Mouse (Mus musculus) c-Kit-positive CD71-positive TER-119-positive erythroid progenitor cells, embryonic 14.5 days (primary cell): ENCODE measurements around the gene Kctd2.
A peak's percentile ranks its signal among the peaks of the same experiment; 100 is the strongest.

Experiments used
- DNase-seq: peaks from one replicate; pipeline ENCODE4 v3.0.0-alpha.2; 2013; ENCODE audit warnings: low spot score

Kctd2 gene

DNA sequence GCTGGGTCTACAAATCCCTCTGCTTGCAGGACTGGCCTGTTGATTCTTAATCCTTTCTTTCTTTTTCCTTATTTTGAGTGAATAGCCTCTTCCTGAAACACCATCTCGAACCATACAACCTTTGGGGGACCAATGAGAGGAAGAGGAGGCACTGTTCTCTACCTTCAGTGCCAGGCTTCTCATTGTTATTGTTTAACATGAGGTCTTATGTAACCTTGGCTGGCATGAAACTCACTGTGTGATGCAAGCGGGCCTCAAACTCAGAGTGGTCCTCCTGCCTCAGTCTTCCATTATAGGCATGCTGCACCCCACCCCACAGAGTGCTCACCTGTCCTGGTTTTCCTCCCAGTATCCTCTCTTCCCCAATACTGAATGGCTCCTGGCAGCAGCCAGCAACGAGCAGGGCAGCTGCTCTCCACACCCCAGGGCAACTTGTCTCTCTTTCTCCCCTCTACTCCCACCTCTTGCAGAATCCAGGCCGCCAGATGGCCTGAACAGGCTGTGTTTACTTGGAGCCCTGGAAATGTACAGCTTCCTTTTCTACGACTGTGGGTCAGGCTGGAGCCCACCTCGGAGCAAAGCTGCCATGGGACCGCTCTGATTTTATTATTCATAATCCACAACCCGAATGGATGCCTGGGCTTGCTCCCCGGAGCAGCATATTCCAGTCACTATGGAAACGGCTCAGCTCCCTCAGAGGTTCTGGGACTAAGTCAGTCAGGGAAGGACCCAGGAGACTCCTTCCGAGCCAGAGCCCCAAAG lies 19.1 kb upstream of the Kctd2 start:
- DNase-seq: no peak

DNA sequence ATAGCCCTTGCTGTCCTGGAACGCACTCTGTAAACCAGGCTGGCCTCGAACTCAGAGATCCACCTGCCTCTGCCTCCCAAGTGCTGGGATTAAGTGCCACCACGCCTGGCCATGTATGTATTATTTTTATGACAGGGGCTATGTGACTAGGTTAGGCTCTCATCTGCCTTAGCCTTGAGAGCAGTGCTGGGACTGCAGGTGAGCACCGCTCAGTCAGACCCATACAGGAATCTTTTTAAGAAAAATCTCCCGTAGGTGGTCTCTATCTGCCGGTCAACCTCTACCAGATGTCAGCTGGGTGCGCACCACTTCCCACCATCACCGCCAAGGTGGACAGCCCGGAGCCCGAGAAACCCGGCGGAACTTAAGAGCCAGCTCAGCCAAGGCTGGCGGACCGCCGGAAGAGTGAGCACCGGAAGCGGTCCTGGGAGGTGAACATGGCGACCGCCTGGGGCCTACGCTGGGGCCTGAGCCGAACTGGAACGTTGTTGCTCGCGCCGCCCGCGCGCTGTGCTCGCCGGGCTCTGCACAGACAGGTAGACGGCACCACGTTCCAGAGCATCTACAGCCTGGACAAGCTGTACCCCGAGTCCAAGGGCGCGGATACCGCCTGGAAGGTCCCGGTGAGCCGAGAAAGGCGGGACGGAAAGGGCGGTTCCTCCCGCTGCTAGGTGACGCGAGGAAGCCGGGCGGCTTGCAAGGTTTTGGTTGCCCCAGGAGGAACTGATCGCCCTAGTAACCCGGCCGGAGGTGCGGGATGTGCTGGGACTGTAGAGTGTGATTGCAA lies 16.4 kb upstream of the Kctd2 start, which contains the start of gene Mrpl58:
Gene Mrpl58 (plus strand): TSS at position 415 of the 787 bp plus-strand sequence.
- DNase-seq: peak; percentile 78

DNA sequence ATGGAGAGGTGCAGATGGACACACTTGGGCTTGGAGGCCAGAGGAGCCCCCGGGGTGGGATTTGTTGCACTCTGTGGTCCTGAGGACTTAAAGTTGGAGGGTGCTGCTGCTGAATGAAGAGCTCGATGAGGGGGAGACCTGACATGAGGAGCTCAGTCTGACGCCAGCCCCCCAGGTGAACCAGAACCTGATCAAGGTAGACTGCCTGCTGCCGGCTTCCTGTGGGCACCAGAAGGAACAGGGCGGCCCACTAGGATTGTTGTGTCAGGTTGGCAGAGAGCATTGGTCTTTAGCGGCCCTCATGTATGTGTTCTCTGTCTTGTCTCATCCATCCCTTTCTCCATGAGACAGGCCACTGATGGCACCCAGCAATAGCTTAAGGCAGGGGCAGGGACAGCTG lies 14.2 kb upstream of the Kctd2 start:
- no peak for DNase-seq

DNA sequence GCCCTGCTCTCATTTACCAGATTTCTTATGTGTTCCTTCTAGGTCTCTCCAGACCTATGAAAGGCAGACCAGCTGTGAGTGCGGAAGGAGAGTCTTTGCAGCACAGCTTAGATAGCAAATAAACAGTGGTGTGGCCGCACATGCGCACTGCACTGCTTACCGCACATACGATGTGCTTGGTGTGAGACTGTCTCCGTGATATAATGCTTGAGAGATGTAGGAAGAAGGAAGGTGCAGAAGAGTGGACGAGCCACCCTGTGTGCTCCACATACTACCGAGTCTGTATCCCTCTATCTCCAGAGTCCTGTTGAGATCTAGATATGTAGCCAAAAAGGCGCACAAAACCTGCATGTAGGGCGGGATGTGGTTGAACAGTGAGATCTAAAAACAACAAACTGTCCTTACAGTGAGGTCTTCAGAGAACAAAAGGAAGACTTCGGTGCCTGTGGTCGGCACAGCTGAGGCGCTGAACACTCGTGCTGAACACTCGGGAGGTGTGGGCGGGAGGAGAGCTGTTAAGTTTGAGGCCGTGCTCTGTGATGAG lies 13.0 kb upstream of the Kctd2 start:
- DNase-seq: no peak

DNA sequence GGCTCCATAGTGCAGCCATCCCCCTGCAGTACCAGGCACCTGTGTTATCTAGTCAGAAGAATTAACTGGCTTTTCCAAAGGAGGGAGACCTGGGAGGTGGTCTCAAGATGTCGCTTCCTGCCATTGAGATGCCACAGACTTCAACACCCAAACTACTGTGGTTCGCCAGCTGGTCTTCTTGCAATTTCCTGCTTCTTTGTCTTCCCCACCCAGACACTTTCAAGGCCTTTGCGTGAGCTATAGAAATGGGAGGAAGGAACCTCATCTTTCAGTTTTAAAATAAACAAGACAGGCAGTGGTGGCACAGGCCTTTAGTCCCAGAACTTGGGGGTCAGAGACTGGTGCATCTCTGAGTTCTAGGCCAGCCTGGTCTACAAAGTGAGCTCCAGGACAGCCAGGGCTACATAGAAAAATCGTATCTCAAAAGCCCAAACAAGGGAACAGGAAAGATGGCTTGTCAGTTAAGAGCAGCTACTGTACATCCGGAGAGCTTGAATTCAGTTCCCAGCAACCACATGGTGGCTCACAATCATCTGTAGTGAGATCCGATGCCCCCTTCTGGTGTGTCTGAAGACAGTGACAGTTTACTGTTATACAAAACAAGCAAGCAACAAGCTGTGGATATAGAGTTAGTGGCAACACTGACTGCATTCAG lies 11.5 kb upstream of the Kctd2 start:
- DNase-seq: no peak

DNA sequence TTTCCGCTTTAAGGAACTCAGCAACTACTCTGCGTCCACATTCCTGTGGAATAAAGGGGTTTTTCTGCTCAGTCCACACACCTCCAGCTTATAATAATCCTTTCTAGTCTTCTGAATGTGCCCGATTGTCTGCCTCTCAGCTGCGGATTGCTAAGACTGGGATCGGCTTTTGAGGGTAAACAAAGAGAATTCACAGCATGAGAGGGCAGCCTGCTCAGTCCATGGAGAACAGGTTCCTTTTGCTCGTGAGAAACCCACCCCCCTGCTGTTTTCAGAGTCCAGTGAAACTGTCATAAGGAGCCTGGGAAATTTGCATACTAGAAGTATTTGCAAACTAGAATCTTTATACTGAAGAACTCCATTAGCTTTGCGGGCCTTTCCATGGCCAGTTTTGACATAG lies 10.4 kb upstream of the Kctd2 start:
- no peak for DNase-seq

DNA sequence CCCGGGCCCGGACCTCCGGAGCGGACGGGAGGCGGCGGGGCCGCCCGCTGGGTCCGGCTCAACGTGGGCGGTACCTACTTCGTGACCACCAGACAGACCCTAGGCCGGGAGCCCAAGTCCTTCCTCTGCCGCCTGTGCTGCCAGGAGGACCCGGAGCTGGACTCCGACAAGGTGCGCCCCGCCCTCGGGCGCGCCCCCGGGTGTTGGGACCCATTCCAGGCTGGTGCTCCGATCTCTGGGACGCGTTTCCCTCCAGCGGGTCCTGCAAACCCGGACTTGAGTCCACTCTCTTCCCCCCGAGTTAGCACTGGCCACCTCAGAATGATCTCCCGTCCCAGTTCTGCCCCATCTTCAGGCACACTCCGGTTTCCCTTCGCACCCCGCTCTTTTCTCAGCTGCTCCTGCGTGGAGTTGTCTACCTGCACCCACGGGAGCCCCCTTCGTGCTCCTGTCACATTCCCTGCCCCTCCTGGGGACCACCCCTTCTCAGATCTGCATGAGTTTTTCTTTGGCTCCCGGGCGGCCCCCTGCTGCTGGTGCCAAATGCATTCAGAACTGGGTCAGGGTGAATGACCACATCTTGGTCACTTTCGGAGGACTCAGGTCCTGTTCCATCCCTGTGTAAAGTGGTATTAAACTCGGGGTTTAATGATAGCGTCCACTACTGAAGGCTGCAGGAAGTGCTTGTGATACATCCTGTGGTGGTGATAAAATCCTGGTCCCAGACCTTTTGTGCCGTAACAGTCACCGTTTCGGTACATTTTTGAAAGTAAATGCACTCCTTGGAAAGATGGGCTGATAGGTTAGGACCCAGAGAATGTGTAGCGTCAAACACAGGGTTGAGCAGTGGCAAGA lies 635 bp downstream of the Kctd2 start:
- no peak for DNase-seq

DNA sequence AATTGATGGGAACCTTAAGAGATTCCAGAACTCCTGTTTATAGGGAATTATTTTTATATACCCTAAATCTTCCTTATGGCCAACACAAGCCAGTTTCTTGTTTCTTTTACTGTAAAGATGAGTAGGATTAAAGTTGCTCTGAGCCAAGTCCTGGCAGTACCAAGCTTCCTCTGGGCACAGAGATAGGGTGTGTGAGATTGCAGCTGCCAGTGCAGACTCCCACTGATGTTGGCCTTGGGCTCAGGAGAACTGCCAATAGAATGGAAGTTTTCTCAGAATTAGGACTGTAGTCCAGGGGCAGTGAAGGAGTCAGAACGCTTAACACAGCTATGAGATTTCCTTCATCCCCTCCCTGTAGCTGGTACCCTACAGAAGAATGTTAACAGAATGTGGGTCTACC lies 1.4 kb downstream of the Kctd2 start:
- no peak for DNase-seq

DNA sequence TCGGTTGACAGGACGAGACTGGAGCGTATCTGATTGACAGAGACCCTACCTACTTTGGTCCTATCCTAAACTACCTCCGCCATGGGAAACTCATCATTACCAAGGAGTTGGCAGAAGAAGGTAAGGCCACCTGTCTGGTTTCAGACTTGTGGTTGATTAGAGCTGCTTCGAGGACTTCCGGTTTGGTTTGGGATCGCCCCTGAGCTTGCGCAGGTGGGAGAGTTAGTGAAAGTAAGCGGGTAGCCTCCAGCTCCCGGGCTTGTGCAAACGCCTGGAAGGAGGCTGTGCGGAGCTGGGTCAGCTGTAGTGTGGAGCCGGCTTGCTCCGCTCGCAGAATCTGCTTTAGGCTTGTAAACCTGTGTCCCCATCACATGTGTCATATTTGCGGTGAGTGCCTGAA lies 2.0 kb downstream of the Kctd2 start:
- no peak for DNase-seq

DNA sequence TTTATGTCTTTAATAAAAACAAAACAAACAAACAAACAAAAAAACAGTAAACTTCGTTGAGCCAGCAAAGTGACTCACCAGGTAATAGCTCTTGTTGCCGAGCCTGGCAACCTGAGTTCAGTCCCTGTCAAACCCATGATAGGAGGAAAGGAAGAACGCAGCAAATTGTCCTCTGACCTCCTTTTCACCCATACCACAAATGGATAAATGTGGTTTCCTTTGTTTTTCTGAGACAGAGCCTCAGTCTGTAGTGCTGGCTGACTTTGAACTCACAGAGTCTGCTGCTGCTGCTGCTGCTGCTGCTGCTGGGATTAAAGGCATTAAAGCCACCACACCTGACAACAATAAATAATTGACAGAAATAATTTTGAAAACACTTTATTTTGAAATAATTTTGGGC lies 3.2 kb downstream of the Kctd2 start:
- no peak for DNase-seq

DNA sequence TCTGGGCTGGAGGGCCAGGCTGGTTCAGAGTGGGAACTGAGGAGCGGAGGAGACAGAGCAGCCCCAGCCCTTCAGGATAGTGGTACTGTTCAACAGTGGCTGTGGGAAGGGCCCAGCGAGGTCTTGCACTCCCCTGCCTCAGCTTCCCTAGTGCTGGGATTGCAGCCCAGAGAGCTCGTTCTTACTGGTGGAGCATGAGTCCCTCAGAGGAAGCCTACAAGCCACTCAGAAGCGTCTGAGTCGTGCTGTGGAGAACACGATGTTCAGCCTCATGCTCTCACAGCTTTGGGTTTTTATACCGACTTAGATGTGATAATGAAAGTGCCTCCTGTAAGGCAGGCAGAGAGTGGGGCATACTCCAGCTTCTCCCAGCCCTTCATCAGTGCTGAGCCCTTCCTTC lies 4.7 kb downstream of the Kctd2 start:
- no peak for DNase-seq

DNA sequence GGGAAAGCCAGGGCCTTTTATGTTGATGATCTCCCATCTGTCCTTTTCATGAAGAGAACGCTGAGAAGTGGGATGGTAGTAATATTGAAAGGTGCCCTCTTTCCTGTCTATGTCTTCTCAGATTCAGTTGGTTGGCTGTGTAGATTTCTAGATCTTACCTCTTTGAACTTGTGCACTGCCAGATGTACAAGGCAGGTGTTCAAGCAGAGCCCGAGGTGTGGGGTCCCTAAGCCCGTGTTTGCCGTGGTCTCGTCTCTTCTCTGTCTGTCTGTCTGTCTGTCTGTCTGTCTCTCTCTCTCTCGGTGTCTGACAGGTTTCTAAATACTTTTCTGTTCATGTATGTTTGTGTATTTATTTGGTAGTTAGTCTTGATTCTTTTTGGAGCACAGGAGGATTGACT lies 5.7 kb downstream of the Kctd2 start:
- no peak for DNase-seq

DNA sequence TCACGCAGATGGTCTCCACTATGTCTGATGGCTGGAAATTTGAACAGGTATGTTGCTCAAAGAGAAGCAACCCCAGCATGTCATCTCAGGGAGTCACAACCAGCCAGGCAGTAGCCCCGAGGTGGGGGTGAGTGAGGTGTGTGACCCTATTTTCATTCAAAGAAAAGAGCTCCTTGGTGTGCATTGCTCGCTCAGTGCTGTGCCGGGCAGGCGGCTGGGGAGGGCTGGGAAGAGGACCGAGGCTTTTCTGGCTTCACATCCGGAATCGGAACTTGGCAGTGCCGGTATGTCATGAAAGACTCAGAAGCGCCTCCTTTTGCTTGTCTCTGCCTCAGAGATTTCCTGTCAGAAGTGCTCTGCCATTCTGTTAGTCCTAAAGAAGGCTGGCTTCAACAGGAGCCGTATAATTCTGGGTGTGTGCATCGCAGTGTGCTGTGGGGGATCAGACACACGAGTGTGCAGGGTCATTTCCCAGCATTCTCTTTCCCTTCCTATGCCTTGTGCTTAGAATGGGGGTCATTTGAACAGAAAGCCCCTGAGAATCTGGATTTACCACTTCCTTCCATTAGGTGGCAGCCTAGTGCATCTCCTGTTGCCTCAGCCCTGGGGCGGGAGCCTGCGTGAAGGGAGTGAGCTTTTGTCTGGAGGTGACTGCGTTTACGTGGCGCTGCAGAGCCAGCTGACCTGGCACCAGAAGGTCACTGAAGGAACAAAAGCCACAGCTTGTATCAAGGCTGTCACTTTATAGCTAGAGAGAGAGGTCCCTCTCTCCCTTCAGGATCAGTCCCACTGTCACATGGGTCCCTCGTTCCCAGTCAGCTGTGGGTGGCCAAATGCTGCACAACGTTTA lies 7.8 kb downstream of the Kctd2 start:
- peak; percentile 63 for DNase-seq

DNA sequence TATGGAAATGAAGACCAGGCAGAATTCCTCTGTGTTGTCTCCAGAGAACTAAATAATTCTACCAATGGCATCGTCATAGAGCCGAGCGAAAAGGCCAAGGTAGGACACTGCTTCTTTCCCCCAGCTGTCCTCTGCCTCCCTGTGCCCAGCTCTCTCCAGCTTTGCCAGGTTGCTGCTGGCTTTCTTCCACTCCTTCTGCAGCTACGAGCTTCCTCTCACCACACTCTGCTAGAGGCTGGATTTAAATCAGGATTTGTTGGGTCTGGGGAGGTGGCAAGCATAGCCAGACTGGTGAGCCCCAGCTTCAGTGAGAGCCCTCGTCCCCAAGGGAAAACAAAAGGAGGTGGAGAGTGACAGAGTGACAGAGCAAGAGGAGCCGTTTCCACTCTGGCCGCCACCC lies 9.4 kb downstream of the Kctd2 start:
- DNase-seq: no peak

DNA sequence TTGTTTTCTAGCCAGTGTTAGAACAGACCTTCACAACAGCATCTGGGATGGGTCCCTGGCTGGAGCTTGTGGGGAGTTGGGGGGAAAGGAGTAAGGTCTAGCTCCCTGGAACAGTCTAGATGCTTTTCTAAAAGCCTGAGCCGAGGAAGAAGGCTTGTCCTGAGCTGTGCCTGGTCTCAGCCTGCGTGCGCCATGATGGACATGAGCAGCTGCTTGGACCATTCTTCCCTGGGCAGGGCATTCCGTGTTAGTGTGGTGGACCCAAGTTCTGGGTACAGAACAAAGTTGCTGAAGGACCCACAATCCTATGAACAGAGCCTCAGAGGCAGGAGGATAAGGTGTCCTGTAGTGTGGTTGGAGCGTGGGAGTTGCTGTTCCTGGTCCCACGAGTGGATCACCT lies 10.6 kb downstream of the Kctd2 start:
- no peak for DNase-seq

DNA sequence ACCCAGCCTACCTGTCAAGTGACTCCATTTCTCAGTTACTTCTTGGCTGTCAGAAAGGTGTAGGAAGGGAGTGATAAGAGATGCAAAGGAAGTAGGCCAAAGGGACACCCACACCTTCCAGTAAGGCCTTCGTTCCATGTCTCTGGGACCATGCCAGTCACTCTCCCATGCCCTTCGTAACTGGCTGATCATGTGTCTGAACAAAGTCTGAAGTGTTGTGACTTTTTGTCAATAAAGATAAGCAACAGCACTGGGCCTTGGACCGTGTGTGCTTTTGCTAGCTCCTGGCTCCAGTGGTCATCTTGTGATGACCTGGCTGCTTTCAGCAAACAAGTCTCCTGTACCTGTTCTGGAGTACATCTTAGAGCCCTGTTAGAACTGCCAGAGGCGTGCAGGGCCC lies 12.9 kb downstream of the Kctd2 start:
- DNase-seq: no peak

DNA sequence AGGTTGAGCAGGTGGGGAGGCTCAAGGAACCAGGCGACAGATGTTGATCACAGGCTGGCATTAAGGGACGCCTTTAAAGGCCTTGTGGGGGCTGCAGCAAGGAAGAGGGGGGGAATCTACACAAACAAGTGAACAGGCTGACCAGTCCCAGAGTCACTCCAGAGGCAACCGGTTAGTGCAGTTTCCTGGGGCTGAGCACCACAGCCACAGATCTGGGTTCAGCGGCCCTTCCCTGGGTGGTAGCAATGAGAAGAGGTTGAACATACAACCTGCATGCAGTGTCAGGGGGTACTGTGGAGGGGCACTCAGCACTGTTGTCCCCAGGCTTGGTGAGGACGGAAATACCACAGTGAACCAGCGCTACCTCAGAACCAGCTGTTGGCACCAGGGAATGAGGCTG lies 13.4 kb downstream of the Kctd2 start:
- no peak for DNase-seq

DNA sequence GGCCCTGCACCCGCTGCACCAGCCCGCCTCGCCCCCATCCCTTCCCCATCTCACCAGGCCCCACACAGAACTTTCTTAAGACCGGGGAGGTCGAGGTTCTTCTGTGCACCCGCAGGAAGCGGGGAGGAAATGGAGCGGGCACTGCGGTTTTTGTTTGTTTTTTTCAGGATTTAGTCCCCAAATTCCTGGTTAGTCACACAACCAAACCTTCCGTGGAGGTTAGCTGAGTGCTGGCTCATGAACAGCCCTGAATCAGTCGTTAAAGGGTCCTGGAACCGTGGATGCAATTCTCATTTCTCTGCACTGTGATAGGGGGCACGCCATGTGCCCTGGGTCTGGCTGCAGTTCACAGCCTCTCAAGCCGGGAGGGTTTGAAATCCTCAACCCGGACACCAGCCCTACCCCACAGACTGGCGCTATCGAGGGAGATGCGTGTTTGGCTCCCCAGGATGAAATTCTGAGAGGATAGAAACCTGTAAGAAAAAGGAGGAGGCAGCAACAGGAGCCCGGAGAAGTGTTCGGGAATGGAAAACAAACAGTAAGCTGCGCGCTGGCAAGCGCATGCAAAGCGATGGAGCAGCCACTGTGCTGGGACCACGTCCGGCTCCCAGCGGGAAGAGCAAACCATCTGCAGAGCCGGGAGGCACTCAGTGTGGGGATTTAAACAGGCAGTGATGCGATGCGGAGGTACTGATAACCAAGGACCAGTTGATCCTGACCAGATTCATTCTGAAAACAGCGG lies 15.8 kb downstream of the Kctd2 start:
- DNase-seq: no peak

DNA sequence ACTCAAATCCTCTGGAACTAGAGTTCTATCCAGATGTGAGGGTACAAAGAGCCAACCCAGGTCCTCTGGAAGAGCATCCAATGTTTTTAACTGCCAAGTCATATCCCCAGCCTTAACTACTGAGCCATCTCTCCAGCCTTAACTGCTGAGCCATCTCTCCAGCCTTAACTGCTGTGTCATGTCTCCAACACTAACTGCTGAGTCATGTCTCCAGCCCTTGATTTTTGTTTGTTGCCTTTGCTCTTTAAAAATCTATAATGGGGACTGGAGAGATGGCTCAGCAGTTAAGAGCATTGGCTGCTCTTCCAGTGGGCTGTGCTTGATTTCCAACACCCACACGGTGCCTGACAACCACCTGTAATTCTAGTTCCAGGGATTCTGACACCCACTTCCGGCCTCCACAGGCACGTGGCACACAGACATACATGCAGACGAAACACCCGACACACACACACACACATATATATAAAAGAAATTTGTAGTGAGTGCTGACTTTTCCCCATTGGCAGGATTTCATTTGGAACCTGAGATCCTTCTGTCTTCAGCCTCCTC lies 17.7 kb downstream of the Kctd2 start:
- no peak for DNase-seq

DNA sequence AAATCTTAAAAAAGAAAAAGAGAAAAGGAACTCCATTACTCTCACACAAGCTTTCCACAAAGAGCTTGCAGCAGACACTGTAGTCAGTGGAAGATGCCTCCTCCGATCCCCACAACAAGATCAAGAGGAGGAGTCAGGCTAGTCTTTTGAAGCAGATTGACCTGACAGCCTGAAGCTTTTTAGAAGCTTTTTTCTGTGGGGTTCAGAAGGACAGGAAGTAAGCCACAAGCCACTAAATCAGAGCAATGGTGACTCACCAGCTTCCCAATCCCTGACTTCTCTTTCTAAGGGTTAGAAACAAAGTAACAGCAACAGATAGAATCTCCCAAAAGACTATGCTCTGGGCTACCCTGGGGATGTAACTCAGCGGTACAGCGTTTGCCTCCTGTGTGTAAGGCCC lies 19.4 kb downstream of the Kctd2 start:
- DNase-seq: no peak
